Mouse (Mus musculus) olfactory bulb, adult 2 months (tissue): ENCODE data around the gene Nus1. TPM values are rescaled to one million over a fixed set of nuclear protein-coding genes. Genes with fewer than 3 reads are reported as not detected.

Experiments used
- H3K27ac ChIP-seq: fragments of 200-500 bp; 2 replicates; pipeline ENCODE4 v1.5.1; 2012; ENCODE audit warnings: low read depth, low read length; ENCODE audit not compliant: insufficient read depth
- H3K4me1 ChIP-seq: fragments of 200-500 bp; 2 replicates; pipeline ENCODE4 v1.6.1; 2012; ENCODE audit warnings: low read length; ENCODE audit not compliant: control insufficient read depth, insufficient read depth
- H3K4me3 ChIP-seq: fragments of 200-500 bp; 2 replicates; pipeline ENCODE4 v1.5.1; 2012; ENCODE audit warnings: mild to moderate bottlenecking, low read depth, low read length, moderate library complexity; ENCODE audit not compliant: insufficient read depth
- CTCF ChIP-seq: fragments of 200-500 bp; IDR thresholded peaks from 2 replicates; pipeline ENCODE4 v1.5.1; 2012; ENCODE audit warnings: low read depth, mild to moderate bottlenecking, low read length, moderate library complexity; ENCODE audit not compliant: insufficient read depth
- POLR2A ChIP-seq: fragments of 200-500 bp; IDR thresholded peaks from 2 replicates; pipeline ENCODE4 v1.6.1; 2012; ENCODE audit warnings: mild to moderate bottlenecking, low read depth, low read length, moderate library complexity; ENCODE audit not compliant: insufficient read depth
- WGBS: fragments of 180-500 bp; shearing (Covaris S2); methylation state at CpG from one replicate; pipeline ENCODE4 v1.1.7; 2018; 5-methylcytosine and 5-hydroxymethylcytosine counted together
- polyA plus RNA-seq: library from polyadenylated mRNA; stranded (reverse); fragments of >200 nt; gene quantifications from 2 replicates; pipeline ENCODE4 v1.2.4, GENCODE M21; 2012; ENCODE audit warnings: low replicate concordance; ENCODE audit not compliant: missing spikeins, insufficient read depth, insufficient read length

Nus1 gene
- polyA plus RNA-seq, 1 experiment, result not detected

DNA sequence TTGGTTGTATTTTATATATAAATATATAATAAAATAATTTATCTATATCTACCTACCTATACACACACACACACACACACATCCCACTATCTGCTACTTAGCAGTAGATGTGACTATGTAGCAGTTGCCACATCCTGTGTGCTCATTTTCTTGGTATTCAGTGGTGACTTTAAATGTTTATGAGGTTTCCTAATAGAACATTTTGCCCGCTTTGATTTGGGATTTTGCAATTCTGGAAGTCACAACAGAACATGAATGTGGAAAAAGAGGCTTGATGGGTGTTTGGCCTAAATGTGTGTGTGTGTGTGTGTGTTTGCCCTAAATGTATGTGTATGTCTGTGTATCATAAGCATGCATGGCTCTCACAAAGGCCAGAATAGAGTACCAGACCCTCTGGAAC, 33.8 kb upstream of the Nus1 start:
- 95% methylated on average over 1 of the region's 1 CpGs for WGBS

GRCm38 (mm10) chr10:52384823-52385610, 32.3 kb upstream of the Nus1 start:
- 19% methylated on average over 8 of the region's 8 CpGs for WGBS
- Histone ChIP-seq H3K27ac (no peak overlapping the region), H3K4me1 (no peaks in the 10 kb centered on the region), H3K4me3 (no peak overlapping the region)
- no peak for TF ChIP-seq CTCF
- TF ChIP-seq POLR2A, result no peak

More for the DNA sequence above, 33.8 kb upstream of the Nus1 start:
- no peak for TF ChIP-seq POLR2A
- no peak for TF ChIP-seq CTCF
- H3K4me3 ChIP-seq, result no peak overlapping the region
- no peak overlapping the region for H3K27ac ChIP-seq
- H3K4me1 ChIP-seq, result no peaks in the 10 kb centered on the region

DNA sequence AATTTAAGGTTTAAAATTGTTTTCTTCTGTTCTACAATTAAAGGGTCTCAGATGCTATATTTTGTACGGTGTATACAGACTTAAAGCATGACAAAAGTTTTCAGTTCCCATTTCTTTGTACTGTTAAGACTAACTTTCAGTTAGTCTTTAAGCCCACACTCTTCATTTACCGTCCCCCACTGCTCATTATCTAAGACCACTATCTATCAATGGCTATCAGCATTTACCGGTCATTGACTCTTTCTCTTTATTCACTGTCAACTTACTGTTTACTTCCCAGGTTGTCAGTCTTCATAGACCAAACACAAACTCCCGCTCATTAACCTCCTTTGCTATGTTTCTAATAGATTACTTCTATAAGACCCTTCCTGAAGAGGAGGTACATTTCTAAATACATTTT, 30.2 kb upstream of the Nus1 start:
- Histone ChIP-seq H3K4me1 (no peaks in the 10 kb centered on the region), H3K27ac (no peak overlapping the region), H3K4me3 (no peak overlapping the region)
- no peak for TF ChIP-seq POLR2A
- no peak for TF ChIP-seq CTCF
- WGBS, result 76% methylated on average over 4 of the region's 4 CpGs

GRCm38 (mm10) chr10:52388922-52389430, 28.4 kb upstream of the Nus1 start, which contains the start of gene Nepn:
Gene Nepn, plus strand, starts transcription at chr10:52388972.
- no peak within 1 kb of the TSS for H3K4me3 ChIP-seq
- 84% methylated on average over 5 of the region's 5 CpGs for WGBS
- TF ChIP-seq CTCF (no peak), POLR2A (no peak)
- no peaks in the 10 kb centered on the region for H3K4me1 ChIP-seq
- no peak within 1 kb of the TSS for H3K27ac ChIP-seq

DNA sequence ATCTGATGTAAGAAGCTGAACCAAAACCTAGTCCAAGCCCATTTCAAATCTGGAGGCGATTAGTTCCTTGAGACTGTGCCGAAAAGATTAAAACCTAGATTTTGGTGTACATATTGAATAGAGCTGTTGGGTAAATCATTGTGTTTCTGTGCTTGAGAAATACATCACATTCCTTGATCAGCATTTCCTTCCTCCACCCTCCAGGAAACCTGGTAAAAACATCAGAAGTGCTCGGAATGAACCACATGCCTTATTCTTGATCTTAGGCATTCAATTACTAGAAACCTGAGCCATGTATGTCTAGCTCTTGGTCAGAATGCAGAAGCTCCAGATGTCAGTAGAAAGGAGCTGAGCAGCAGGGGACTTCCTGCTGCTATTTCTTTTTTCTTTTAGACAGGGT, 27.9 kb upstream of the Nus1 start:
- Histone ChIP-seq H3K4me3 (no peak overlapping the region), H3K27ac (no peak overlapping the region), H3K4me1 (no peaks in the 10 kb centered on the region)
- 83% methylated on average over 3 of the region's 3 CpGs for WGBS
- TF ChIP-seq CTCF (no peak), POLR2A (no peak)

- 83% methylated on average over 2 of the region's 2 CpGs for WGBS
- no peak overlapping the region for H3K27ac ChIP-seq
- no peak overlapping the region for H3K4me3 ChIP-seq
- no peaks in the 10 kb centered on the region for H3K4me1 ChIP-seq
- TF ChIP-seq POLR2A (no peak), CTCF (no peak)
Measured at GRCm38 (mm10) chr10:52391208-52391607, 26.1 kb upstream of the Nus1 start.

GRCm38 (mm10) chr10:52396647-52397046, 20.7 kb upstream of the Nus1 start:
- Histone ChIP-seq H3K4me3 (no peak overlapping the region), H3K27ac (no peak overlapping the region), H3K4me1 (no peaks in the 10 kb centered on the region)
- TF ChIP-seq CTCF (no peak), POLR2A (no peak)
- WGBS, result 88% methylated on average over 3 of the region's 3 CpGs

DNA sequence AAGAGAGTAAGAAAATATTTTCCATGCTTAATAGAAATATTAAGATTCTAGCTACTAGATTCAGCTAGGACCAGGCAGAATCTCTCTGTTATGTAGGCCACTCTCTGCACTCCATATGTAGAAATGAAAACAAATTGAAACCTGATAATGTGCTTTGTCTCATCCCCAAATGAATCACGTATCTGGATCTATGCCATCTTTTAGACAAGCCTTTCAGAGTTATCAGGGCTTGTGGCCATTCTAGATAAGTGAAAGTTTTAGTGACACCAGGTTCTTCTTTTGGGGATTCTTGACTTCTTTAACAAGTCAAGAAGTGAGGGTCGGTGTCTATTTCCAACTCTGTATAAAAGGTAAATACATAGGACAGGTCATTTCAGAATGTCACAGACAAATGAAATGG, 18.6 kb upstream of the Nus1 start:
- WGBS, result 82% methylated on average over 2 of the region's 2 CpGs
- no peaks in the 10 kb centered on the region for H3K4me1 ChIP-seq
- H3K4me3 ChIP-seq, result no peak overlapping the region
- H3K27ac ChIP-seq, result no peak overlapping the region
- TF ChIP-seq POLR2A (no peak), CTCF (no peak)

DNA sequence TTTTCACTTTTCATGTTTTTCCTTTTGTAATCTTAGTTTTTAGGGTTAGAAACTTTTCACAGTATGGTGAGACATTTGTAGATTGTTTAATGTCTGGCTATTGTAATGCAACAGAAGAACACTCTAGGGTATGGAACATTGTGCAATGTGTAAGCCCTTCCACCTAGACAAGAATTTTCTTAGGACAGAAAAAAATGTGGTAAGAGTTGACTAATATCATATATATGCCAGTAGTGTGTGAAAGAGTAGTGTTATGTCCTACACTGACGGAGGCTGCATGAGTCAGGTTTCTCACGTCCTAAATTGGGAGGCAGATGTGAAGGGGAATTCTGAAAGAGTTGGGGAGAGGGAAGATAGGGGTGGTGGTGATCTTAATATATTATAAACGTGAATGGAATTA, 17.6 kb upstream of the Nus1 start:
- no peak overlapping the region for H3K4me3 ChIP-seq
- TF ChIP-seq POLR2A (no peak), CTCF (no peak)
- H3K4me1 ChIP-seq, result no peaks in the 10 kb centered on the region
- no peak overlapping the region for H3K27ac ChIP-seq
- WGBS, result 63% methylated on average over 3 of the region's 3 CpGs

DNA sequence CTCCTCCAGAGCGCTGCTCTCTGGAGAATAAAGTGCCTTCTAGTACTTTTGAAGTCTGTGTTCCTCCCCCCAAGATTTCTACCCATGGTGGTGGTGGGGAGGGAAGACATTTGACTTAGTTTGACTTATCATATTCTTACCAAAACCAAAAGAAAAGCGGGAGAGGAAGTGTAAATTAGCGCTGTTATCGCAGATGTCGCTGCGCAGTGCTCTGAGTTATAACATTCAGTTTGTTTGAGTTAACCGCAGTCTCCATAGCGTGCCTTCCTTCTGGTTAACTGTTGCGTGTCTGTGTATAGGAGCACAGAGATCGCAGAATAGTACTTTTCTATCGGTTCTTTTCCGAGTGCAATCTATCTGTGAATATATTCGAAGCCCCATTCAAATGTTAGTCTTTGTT, 12.2 kb upstream of the Nus1 start:
- H3K4me1 ChIP-seq, result no peaks in the 10 kb centered on the region
- TF ChIP-seq CTCF, result no peak
- no peak for TF ChIP-seq POLR2A
- WGBS, result 91% methylated on average over 13 of the region's 13 CpGs
- H3K27ac ChIP-seq, result no peak overlapping the region
- no peak overlapping the region for H3K4me3 ChIP-seq
